Mouse (Mus musculus): Measurements from ENCODE around the gene Rnf220. TPM values are rescaled to one million over a fixed set of nuclear protein-coding genes. Genes with fewer than 3 reads are reported as not detected.

The Rnf220 gene
- total RNA-seq, 2 experiments from 2014 or later, result 44.2 to 50.8 TPM

- peak; percentile 47 for DNase-seq (ENCODE audit: low spot score)
Measured at GRCm38 (mm10) chr4:117346025-117346424, 150.8 kb downstream of the Rnf220 start.

GRCm38 (mm10) chr4:117343385-117343784, 153.5 kb downstream of the Rnf220 start:
- no peak for DNase-seq (ENCODE audit: low spot score)

GRCm38 (mm10) chr4:117342751-117343150, 154.1 kb downstream of the Rnf220 start:
- DNase-seq (ENCODE audit: low spot score), result no peak

- no peak for DNase-seq (ENCODE audit: low spot score)
Measured at GRCm38 (mm10) chr4:117341282-117341681, 155.6 kb downstream of the Rnf220 start.

- DNase-seq (ENCODE audit: low spot score), result no peak
Measured at GRCm38 (mm10) chr4:117339796-117340195, 157.1 kb downstream of the Rnf220 start.

- DNase-seq (ENCODE audit: low spot score), result no peak
Measured at GRCm38 (mm10) chr4:117330836-117331475, 165.9 kb downstream of the Rnf220 start.

GRCm38 (mm10) chr4:117330132-117330531, 166.7 kb downstream of the Rnf220 start:
- DNase-seq (ENCODE audit: low spot score), result no peak

GRCm38 (mm10) chr4:117326915-117327314, 169.9 kb downstream of the Rnf220 start:
- DNase-seq (ENCODE audit: low spot score), result no peak

- DNase-seq (ENCODE audit: low spot score), result no peak
Measured at GRCm38 (mm10) chr4:117325076-117325475, 171.8 kb downstream of the Rnf220 start.

GRCm38 (mm10) chr4:117323515-117324344, 173.1 kb downstream of the Rnf220 start:
- DNase-seq (ENCODE audit: low spot score), result peak; percentile 38

GRCm38 (mm10) chr4:117321011-117321410, 175.8 kb downstream of the Rnf220 start:
- DNase-seq (ENCODE audit: low spot score), result no peak

GRCm38 (mm10) chr4:117318508-117318907, 178.3 kb downstream of the Rnf220 start:
- DNase-seq (ENCODE audit: low spot score), result no peak

- DNase-seq (ENCODE audit: low spot score), result peak; percentile 38
Measured at GRCm38 (mm10) chr4:117317701-117318190, 179.1 kb downstream of the Rnf220 start.

GRCm38 (mm10) chr4:117316800-117317199, 180.1 kb downstream of the Rnf220 start:
- no peak for DNase-seq (ENCODE audit: low spot score)

GRCm38 (mm10) chr4:117314849-117315500, 181.9 kb downstream of the Rnf220 start:
- no peak for DNase-seq (ENCODE audit: low spot score)

GRCm38 (mm10) chr4:117313085-117313424, 183.8 kb downstream of the Rnf220 start:
- DNase-seq (ENCODE audit: low spot score), result no peak

- no peak for DNase-seq (ENCODE audit: low spot score)
Measured at GRCm38 (mm10) chr4:117312416-117313084, 184.3 kb downstream of the Rnf220 start.

GRCm38 (mm10) chr4:117311891-117312290, 185.0 kb downstream of the Rnf220 start:
- DNase-seq (ENCODE audit: low spot score), result no peak

GRCm38 (mm10) chr4:117309427-117309826, 187.4 kb downstream of the Rnf220 start:
- no peak for DNase-seq (ENCODE audit: low spot score)

GRCm38 (mm10) chr4:117307270-117307669, 189.6 kb downstream of the Rnf220 start:
- no peak for DNase-seq (ENCODE audit: low spot score)

- DNase-seq (ENCODE audit: low spot score), result no peak
Measured at GRCm38 (mm10) chr4:117305461-117305860, 191.4 kb downstream of the Rnf220 start.

Data from gastrocnemius, adult 18-20 months (tissue).